Mouse (Mus musculus) hindbrain, embryonic 15.5 days (tissue): ENCODE results near the gene Il1rapl1. TPM values are rescaled to one million over a fixed set of nuclear protein-coding genes. Genes with fewer than 3 reads are reported as not detected.
A peak's percentile ranks its signal among the peaks of the same experiment; 100 is the strongest.
"Not testable (repeated sequence)": the region's sequence is repeated elsewhere in the genome, so short reads cannot be mapped to it uniquely, and the experiment has no call there.

Experiments
- ATAC-seq: fragments of 200-750 bp; cut with Nextera tagmentation; 2 replicates; pipeline ENCODE4 v1.8.0; 2017; ENCODE audit warnings: low read depth, moderate number of reproducible peaks, moderate TSS enrichment; ENCODE audit not compliant: low FRiP score
- H3K27ac ChIP-seq: fragments of 300-500 bp; sonication (generic); replicated peaks from 2 replicates; pipeline ENCODE4 v1.5.1; 2015; ENCODE audit warnings: mild to moderate bottlenecking, inconsistent platforms
- H3K27me3 ChIP-seq: fragments of 300-500 bp; sonication (generic); 2 replicates; pipeline ENCODE4 v1.6.1; 2015; ENCODE audit warnings: control low read depth, inconsistent platforms
- H3K36me3 ChIP-seq: fragments of 300-500 bp; sonication (generic); 2 replicates; pipeline ENCODE4 v1.6.1; 2015; ENCODE audit warnings: control low read depth, inconsistent platforms
- H3K4me1 ChIP-seq: fragments of 300-500 bp; sonication (generic); replicated peaks from 2 replicates; pipeline ENCODE4 v1.6.1; 2015; ENCODE audit warnings: control low read depth, inconsistent platforms
- H3K4me2 ChIP-seq: fragments of 300-500 bp; sonication (generic); 2 replicates; pipeline ENCODE4 v1.6.1; 2015; ENCODE audit warnings: moderate library complexity, mild to moderate bottlenecking, inconsistent platforms
- H3K4me3 ChIP-seq: fragments of 300-500 bp; sonication (generic); 2 replicates; pipeline ENCODE4 v1.5.1; 2015; ENCODE audit warnings: mild to moderate bottlenecking, inconsistent platforms
- H3K9ac ChIP-seq: fragments of 300-500 bp; sonication (generic); 2 replicates; pipeline ENCODE4 v1.6.1; 2015; ENCODE audit warnings: inconsistent platforms
- H3K9me3 ChIP-seq: fragments of 300-500 bp; sonication (generic); 2 replicates; pipeline ENCODE4 v1.6.1; 2016; ENCODE audit warnings: control low read depth, inconsistent platforms
- WGBS: fragments of 180-500 bp; shearing (Covaris S2); methylation state at CpG from one replicate; pipeline ENCODE4 v1.1.7; 2015; 5-methylcytosine and 5-hydroxymethylcytosine counted together
- polyA plus RNA-seq: library from polyadenylated mRNA; unstranded; fragments of >200 nt; fragmentation: Nextera tagmentation; extraction: Ambion mirVana; gene quantifications from 2 replicates; pipeline ENCODE4 v1.2.1, GENCODE M21; 2015

The Il1rapl1 gene
- polyA plus RNA-seq, 1 experiment from 2014 or later: 4.1 TPM

DNA sequence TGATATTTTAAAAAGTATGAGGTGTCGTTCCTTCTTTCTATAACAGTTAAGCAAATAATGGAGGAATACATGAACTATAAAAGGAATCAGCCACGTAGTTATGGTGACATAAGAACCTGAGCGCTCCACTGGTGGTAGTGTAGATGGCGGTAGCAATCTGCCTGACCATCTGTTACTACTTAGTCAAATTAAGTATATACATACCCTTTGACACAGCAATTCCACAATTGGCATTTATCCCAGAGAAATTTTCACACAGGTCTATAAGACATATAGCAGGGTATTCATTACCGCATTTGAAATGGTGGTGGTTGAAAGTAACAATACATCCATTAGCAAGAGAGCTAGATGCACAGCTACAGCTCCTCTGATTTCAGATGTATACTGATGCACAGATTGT is 612.8 kb downstream of the Il1rapl1 start:
- H3K27me3 ChIP-seq: no peaks in the 10 kb centered on the region
- no peak overlapping the region for H3K27ac ChIP-seq
- ATAC-seq: no peak
- no peaks in the 10 kb centered on the region for H3K9me3 ChIP-seq
- no peaks in the 10 kb centered on the region for H3K36me3 ChIP-seq
- no peak overlapping the region for H3K4me3 ChIP-seq
- 72% methylated on average over 5 of the region's 5 CpGs for WGBS
- no peaks in the 10 kb centered on the region for H3K4me1 ChIP-seq
- H3K9ac ChIP-seq: no peak overlapping the region
- no peak overlapping the region for H3K4me2 ChIP-seq

DNA sequence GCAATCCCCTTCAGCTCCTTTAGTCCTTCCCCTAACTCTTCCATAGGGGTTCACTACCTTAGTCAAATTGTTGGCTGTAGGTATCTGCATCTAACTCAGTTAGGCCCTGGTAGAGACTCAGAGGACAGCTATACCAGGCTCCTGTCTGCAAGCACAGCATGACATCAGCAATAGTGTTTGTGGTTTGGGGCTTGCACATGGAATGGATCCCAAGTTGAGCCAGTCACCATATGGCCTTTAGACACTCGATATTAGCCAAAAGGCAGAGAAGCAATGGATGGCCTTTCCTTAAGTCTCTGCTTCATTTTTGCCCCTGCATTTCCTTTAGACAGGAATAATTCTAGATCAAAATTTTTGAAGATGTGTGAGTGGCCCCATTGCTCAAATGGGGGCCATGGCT is 632.0 kb downstream of the Il1rapl1 start:
- no peak overlapping the region for H3K9ac ChIP-seq
- no peak overlapping the region for H3K4me3 ChIP-seq
- WGBS: 88% methylated on average over 1 of the region's 1 CpGs
- H3K9me3 ChIP-seq: no peaks in the 10 kb centered on the region
- no peaks in the 10 kb centered on the region for H3K36me3 ChIP-seq
- ATAC-seq: no peak
- H3K4me2 ChIP-seq: no peak overlapping the region
- H3K27me3 ChIP-seq: no peaks in the 10 kb centered on the region
- no peak overlapping the region for H3K27ac ChIP-seq
- no peaks in the 10 kb centered on the region for H3K4me1 ChIP-seq

DNA sequence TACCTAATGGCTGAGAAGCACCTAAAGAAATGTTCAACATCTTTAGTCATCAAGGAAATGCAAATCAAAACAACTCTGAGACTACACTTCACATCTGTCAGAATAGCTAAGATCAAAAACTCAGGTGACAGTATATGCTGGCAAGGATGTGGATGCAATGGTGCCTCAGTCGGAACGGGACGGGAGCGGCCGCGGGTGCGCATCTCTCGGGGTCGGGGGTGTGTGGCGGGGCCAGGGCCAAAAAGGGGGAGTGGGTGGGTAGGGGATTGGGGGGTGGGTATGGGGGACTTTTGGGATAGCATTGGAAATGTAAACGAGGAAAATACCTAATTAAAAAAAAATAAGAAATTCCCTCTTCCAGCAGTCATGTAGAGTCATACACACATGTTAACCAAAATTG is 877.3 kb downstream of the Il1rapl1 start:
- H3K9me3 ChIP-seq, H3K4me3 ChIP-seq, H3K4me2 ChIP-seq, H3K27ac ChIP-seq, H3K4me1 ChIP-seq, H3K9ac ChIP-seq, H3K27me3 ChIP-seq, H3K36me3 ChIP-seq, ATAC-seq: not testable (repeated sequence)
- WGBS: 57% methylated on average over 11 of the region's 11 CpGs

DNA sequence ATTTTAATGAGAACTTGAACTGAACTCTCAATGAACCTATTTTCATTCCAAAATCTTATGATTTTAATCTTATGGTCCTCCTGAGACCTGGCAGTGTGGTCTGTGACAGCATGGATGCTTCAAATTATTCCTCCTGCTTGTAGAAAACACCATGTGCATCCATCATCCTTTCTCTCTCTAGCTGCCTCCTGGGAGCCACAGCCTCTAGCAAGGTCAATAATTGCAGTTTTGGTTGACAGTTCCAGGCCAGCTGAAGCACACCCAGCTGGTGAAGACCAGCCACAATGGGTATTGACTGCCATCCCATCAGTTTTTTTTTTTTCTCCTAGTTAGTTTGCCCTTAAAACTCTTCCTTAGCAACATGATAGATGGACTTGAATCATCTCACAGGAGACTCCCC is 890.2 kb downstream of the Il1rapl1 start:
- Histone ChIP-seq H3K9ac (no peak overlapping the region), H3K27me3 (no peaks in the 10 kb centered on the region), H3K4me1 (no peaks in the 10 kb centered on the region), H3K36me3 (no peaks in the 10 kb centered on the region), H3K27ac (no peak overlapping the region), H3K4me3 (no peak overlapping the region), H3K9me3 (no peaks in the 10 kb centered on the region), H3K4me2 (no peak overlapping the region)
- no peak for ATAC-seq

DNA sequence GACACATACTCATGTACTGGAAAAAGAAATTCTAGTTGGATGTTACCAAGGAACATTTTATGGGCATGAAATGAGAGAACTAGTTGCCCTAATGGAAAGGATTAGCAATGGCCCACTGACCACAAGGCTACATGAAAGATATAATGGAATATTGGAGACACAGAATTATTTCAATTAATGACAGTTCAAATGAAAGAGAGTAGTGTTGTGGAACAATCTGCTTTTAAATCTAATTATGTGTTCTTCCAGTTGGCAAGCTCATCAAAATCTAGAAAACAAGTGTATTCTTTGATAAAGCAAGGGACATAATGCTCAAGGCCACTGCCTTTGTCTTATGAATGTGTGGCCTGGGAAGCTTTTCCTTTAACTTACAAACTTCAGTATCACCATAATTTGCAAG is 1113.1 kb downstream of the Il1rapl1 start:
- Histone ChIP-seq H3K4me1 (no peaks in the 10 kb centered on the region), H3K4me2 (no peak overlapping the region), H3K9me3 (no peaks in the 10 kb centered on the region), H3K36me3 (no peaks in the 10 kb centered on the region), H3K4me3 (no peak overlapping the region), H3K27me3 (no peaks in the 10 kb centered on the region), H3K9ac (no peak overlapping the region), H3K27ac (no peak overlapping the region)
- ATAC-seq: no peak

DNA sequence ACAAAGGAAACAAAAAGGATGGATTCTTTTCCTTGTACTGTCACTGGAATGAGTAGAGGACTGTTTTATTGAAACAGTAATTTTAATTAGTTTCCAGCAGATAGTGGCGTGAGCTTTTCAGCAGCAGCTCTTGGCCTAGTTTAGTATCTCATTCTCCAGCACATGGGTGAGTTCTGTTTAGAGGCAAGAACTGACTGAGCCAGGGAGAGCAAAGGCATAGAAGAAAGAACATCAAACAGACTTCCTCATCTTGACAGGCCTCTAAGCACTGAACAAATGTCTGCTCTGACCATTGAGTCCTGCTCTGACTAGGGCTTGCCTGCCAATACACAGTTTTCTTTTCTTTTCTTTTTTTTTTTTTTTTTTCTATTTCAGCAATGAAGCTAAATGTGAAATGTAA is 1160.3 kb downstream of the Il1rapl1 start:
- H3K27ac ChIP-seq: no peak overlapping the region
- 30% methylated on average over 1 of the region's 1 CpGs for WGBS
- no peaks in the 10 kb centered on the region for H3K36me3 ChIP-seq
- H3K27me3 ChIP-seq: no peaks in the 10 kb centered on the region
- no peaks in the 10 kb centered on the region for H3K4me1 ChIP-seq
- 0 out of 2 replicates have a peak, but pooled peaks have one; percentile 45 for ATAC-seq
- no peak overlapping the region for H3K9ac ChIP-seq
- no peak overlapping the region for H3K4me3 ChIP-seq
- H3K4me2 ChIP-seq: no peak overlapping the region
- H3K9me3 ChIP-seq: no peaks in the 10 kb centered on the region

DNA sequence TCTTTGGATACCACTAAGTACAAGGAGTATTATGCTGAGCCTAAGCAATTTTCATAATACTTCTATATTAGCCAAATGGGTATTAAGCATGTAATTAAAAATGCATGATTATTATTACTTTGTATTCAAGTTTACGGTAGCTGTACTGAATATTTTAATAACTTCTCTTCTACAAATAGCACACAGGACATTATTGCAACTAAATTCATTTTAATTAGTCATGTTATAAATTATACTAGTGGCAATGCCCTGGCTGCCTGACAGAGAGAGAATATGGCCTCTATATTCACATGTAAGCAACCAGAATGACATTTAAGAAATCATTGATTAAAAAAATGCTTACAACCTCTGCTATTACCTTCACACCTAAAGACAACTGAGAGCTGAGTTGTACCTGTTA is 1160.8 kb downstream of the Il1rapl1 start:
- H3K9me3 ChIP-seq: no peaks in the 10 kb centered on the region
- H3K4me1 ChIP-seq: no peaks in the 10 kb centered on the region
- H3K4me2 ChIP-seq: no peak overlapping the region
- no peaks in the 10 kb centered on the region for H3K36me3 ChIP-seq
- H3K4me3 ChIP-seq: no peak overlapping the region
- no peak overlapping the region for H3K27ac ChIP-seq
- ATAC-seq: no peak
- 79% methylated on average over 1 of the region's 1 CpGs for WGBS
- H3K27me3 ChIP-seq: no peaks in the 10 kb centered on the region
- no peak overlapping the region for H3K9ac ChIP-seq

DNA sequence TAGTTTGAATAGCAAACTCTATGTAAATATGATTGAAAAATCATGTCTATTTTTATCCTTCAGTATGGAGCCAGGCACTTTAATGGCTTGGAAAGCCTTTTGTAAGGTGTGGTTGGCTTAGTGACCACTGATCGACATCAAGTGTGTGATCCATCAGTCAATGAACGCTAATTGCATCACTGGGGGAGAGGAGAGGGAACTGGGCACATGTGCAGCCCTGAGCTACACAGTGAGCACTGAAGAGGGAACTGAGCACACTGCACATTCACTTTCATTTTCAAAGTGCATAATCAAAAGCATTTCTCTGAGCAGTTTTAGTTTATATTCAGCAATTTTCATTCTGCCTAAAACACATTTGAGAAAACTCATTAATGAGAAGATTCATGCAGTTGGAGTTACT is 1164.5 kb downstream of the Il1rapl1 start:
- WGBS: 57% methylated on average over 2 of the region's 2 CpGs
- no peak overlapping the region for H3K27ac ChIP-seq
- no peaks in the 10 kb centered on the region for H3K9me3 ChIP-seq
- no peaks in the 10 kb centered on the region for H3K4me1 ChIP-seq
- no peak overlapping the region for H3K4me2 ChIP-seq
- H3K9ac ChIP-seq: no peak overlapping the region
- ATAC-seq: no peak
- H3K4me3 ChIP-seq: no peak overlapping the region
- no peaks in the 10 kb centered on the region for H3K27me3 ChIP-seq
- no peaks in the 10 kb centered on the region for H3K36me3 ChIP-seq

DNA sequence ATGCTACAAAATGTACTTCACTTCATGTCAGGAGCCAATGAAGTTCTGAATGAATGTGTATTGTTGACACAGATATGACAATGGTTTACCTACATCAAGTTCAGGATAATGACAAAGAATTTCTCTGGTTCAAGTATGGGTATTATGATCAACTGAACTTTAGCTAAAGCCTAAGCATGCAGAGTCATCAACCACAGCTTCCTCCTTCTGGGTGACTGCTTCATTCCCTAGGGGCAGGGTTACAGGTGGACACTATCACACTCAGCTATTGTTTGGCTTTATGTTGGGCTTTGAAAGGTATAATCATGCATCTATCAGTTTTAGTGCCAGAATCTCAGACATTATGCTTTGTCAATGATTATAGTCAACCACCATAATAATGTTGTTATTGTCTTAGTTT is 1166.3 kb downstream of the Il1rapl1 start:
- H3K27ac ChIP-seq: no peak overlapping the region
- H3K36me3 ChIP-seq: no peaks in the 10 kb centered on the region

DNA sequence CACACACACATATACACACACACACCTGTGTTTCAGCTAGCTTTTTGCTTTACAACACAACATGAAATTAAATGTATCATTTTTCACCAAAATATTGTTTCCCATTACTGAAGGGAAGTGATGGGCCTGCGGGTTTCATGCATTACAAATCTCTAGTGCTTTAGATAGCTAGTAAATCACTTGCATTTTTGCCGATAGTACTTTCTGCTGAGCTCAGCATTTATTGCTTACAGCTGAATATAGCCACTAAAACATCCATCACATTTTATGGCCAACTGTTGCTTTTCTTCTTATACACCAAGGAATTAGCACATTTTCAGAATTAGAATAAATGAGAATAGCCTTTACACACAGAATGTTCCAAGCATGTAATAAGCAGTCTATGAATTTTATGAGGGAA is 1260.6 kb downstream of the Il1rapl1 start:
- Histone ChIP-seq H3K4me1 (no peaks in the 10 kb centered on the region), H3K36me3 (no peaks in the 10 kb centered on the region), H3K27ac (no peak overlapping the region), H3K9me3 (no peaks in the 10 kb centered on the region), H3K4me3 (no peak overlapping the region), H3K9ac (no peak overlapping the region), H3K27me3 (no peaks in the 10 kb centered on the region), H3K4me2 (no peak overlapping the region)
- ATAC-seq: no peak
- WGBS: 70% methylated on average over 2 of the region's 2 CpGs

More for the DNA sequence above, 1166.3 kb downstream of the Il1rapl1 start:
- no peaks in the 10 kb centered on the region for H3K27me3 ChIP-seq
- H3K4me3 ChIP-seq: no peak overlapping the region
- no peak for ATAC-seq
- H3K4me1 ChIP-seq: no peaks in the 10 kb centered on the region
- H3K4me2 ChIP-seq: no peak overlapping the region
- H3K9me3 ChIP-seq: no peaks in the 10 kb centered on the region
- H3K9ac ChIP-seq: no peak overlapping the region

DNA sequence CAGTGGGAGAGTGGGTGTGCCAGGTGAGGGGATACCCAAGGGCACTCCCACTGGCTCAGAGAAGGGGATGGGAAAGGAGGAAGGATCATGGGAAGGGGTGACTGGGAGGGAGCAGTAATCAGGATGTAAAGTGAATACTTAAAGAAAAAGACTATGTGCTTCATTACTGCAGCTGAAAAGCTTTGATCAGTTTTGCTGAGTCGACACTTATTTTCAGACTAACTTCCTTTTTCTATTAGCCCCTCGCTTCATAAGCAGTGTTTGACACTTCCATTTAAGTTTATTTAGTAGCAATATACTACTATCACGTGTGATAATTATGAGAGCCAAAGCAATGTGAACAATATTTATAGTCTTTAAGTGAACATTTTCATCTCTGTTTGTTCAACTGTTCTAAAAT is 1307.2 kb downstream of the Il1rapl1 start:
- Histone ChIP-seq H3K4me3 (no peak overlapping the region), H3K4me2 (no peak overlapping the region), H3K4me1 (no peaks in the 10 kb centered on the region), H3K27me3 (no peaks in the 10 kb centered on the region), H3K27ac (no peak overlapping the region), H3K9me3 (no peaks in the 10 kb centered on the region), H3K36me3 (no peaks in the 10 kb centered on the region), H3K9ac (no peak overlapping the region)
- 85% methylated on average over 3 of the region's 3 CpGs for WGBS
- ATAC-seq: no peak

DNA sequence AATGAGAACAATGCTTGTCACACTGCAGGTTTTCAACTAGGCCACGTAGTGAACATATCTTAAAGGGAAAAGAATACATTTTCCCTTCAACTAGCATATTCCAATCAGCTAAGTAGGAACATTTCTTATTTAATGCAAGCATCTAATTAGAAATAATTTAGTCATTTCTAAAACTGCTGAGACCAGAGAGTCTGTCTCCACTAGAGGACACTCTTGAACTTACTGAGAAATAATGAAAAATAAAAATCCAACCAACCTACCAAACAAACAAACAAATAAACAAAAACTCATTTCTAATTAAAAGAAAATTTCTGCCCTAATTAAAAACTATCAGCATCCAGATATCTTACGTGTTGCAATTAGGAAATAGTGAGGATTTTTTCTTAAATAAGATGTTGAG is 1312.7 kb downstream of the Il1rapl1 start:
- Histone ChIP-seq H3K27ac (no peak overlapping the region), H3K9me3 (no peaks in the 10 kb centered on the region), H3K4me3 (no peak overlapping the region), H3K4me1 (no peaks in the 10 kb centered on the region), H3K27me3 (no peaks in the 10 kb centered on the region), H3K36me3 (no peaks in the 10 kb centered on the region), H3K9ac (no peak overlapping the region), H3K4me2 (no peak overlapping the region)
- no peak for ATAC-seq
- 54% methylated on average over 2 of the region's 2 CpGs for WGBS

DNA sequence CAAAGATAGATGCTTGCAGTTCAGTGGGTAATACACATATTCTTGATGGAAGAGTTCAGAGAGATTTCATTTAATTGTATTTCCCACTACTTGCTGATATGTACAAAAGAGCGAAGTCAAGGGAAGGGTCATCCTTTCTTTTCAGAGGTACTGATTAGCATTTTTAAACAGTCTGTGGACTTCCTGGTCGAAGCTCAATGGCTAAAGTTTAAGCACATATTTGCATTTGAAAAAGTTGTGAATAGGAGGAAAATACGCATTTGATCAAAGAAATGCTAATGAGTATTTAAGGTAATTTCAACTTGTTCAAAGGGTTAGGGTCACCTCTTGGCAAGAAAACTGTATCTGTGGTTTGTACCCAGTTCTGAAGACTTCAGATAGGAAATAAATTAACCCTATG is 1386.6 kb downstream of the Il1rapl1 start:
- no peaks in the 10 kb centered on the region for H3K4me1 ChIP-seq
- H3K27ac ChIP-seq: no peak overlapping the region
- no peak overlapping the region for H3K4me3 ChIP-seq
- no peak overlapping the region for H3K4me2 ChIP-seq
- no peaks in the 10 kb centered on the region for H3K36me3 ChIP-seq
- ATAC-seq: no peak
- H3K9ac ChIP-seq: no peak overlapping the region
- no peaks in the 10 kb centered on the region for H3K9me3 ChIP-seq
- WGBS: 26% methylated on average over 3 of the region's 3 CpGs
- no peaks in the 10 kb centered on the region for H3K27me3 ChIP-seq
